Mouse (Mus musculus) MEL (cell line): ENCODE measurements around the gene Hist1h2ak. TPM values are rescaled to one million over a fixed set of nuclear protein-coding genes. Genes with fewer than 3 reads are reported as not detected.

ENCODE experiments used
- DNase-seq: peaks from one replicate; pipeline ENCODE4 v3.0.0; 2011; ENCODE audit warnings: low read depth, low spot score
- H3K27ac ChIP-seq: 2 replicates; pipeline ENCODE4 v1.5.1; 2012; ENCODE audit warnings: low read depth, mild to moderate bottlenecking, control low read depth, low read length, moderate library complexity; ENCODE audit not compliant: control insufficient read depth
- H3K27me3 ChIP-seq, 2 experiments: fragments of 150-350 bp in 1 of 2; sonication (generic) in 1 of 2; 2 replicates each; pipeline ENCODE4 v1.6.1; 2012; ENCODE audit warnings: low read length in 2 of 2, mild to moderate bottlenecking in 2 of 2, improper control_type of control experiment in 1 of 2, moderate library complexity in 1 of 2; ENCODE audit not compliant: insufficient read depth in 2 of 2, control insufficient read depth in 1 of 2
- H3K36me3 ChIP-seq, 2 experiments: 2 replicates each; pipeline ENCODE4 v1.6.1; 2012 to 2014; ENCODE audit warnings: low read length in 2 of 2, improper control_type of control experiment in 1 of 2, inconsistent platforms in 1 of 2, mild to moderate bottlenecking in 1 of 2; ENCODE audit not compliant: insufficient read depth in 2 of 2, control insufficient read depth in 1 of 2
- H3K4me1 ChIP-seq, 2 experiments: fragments of 150-350 bp in 1 of 2; sonication (generic) in 1 of 2; 2 replicates each; pipeline ENCODE4 v1.6.1; 2012; ENCODE audit warnings: low read length in 2 of 2, improper control_type of control experiment in 1 of 2, mild to moderate bottlenecking in 1 of 2; ENCODE audit not compliant: insufficient read depth in 2 of 2, control insufficient read depth in 1 of 2
- H3K4me3 ChIP-seq, 2 experiments: fragments of 150-350 bp in 1 of 2; sonication (generic) in 1 of 2; 2 replicates each; pipeline ENCODE4 v1.5.1; 2012; ENCODE audit warnings: low read depth in 2 of 2, low read length in 2 of 2, mild to moderate bottlenecking in 2 of 2, moderate library complexity in 2 of 2, control low read depth in 1 of 2, improper control_type of control experiment in 1 of 2; ENCODE audit not compliant: control insufficient read depth in 1 of 2, insufficient read depth in 1 of 2
- H3K79me2 ChIP-seq: 2 replicates; pipeline ENCODE4 v1.6.1; 2012; ENCODE audit warnings: mild to moderate bottlenecking, low read length, moderate library complexity; ENCODE audit not compliant: control insufficient read depth, poor library complexity, insufficient read depth
- H3K9ac ChIP-seq: 2 replicates; pipeline ENCODE4 v1.6.1; 2012; ENCODE audit warnings: low read depth, mild to moderate bottlenecking, control low read depth, low read length, moderate library complexity; ENCODE audit not compliant: control insufficient read depth, poor library complexity, severe bottlenecking
- H3K9me3 ChIP-seq: fragments of 150-350 bp; sonication (generic); replicated peaks from 2 replicates; pipeline ENCODE4 v1.6.1; 2012; ENCODE audit warnings: mild to moderate bottlenecking, low read length, improper control_type of control experiment, moderate library complexity; ENCODE audit not compliant: insufficient read depth
- CHD1 ChIP-seq: IDR thresholded peaks from 2 replicates; pipeline ENCODE4 v1.6.1; 2012; ENCODE audit warnings: low read depth, mild to moderate bottlenecking, inconsistent platforms, low read length, improper control_type of control experiment
- CHD2 ChIP-seq: IDR thresholded peaks from 2 replicates; pipeline ENCODE4 v1.6.1; 2011; ENCODE audit warnings: low read length, improper control_type of control experiment
- CTCF ChIP-seq, 3 experiments: IDR thresholded peaks in 2 of 3; conservative IDR thresholded peaks in 1 of 3; 2 replicates each; pipeline ENCODE4 v1.5.1; 2011 to 2012; ENCODE audit warnings: low read length in 3 of 3, low read depth in 2 of 3, mild to moderate bottlenecking in 2 of 3, improper control_type of control experiment in 1 of 3, inconsistent platforms in 1 of 3, mixed read lengths in 1 of 3, moderate library complexity in 1 of 3; ENCODE audit not compliant: control insufficient read depth in 1 of 3, insufficient read depth in 1 of 3, poor library complexity in 1 of 3, severe bottlenecking in 1 of 3
- E2F4 ChIP-seq: IDR thresholded peaks from 2 replicates; pipeline ENCODE4 v1.6.1; 2011; ENCODE audit warnings: low read depth, low read length, improper control_type of control experiment, borderline replicate concordance
- ETS1 ChIP-seq: IDR thresholded peaks from 2 replicates; pipeline ENCODE4 v1.6.1; 2012; ENCODE audit warnings: low read depth, mild to moderate bottlenecking, inconsistent platforms, low read length, improper control_type of control experiment, moderate library complexity
- GABPA ChIP-seq: IDR thresholded peaks from 2 replicates; pipeline ENCODE4 v1.6.1; 2012; ENCODE audit warnings: low read depth, mild to moderate bottlenecking, inconsistent platforms, low read length, improper control_type of control experiment, moderate library complexity
- GATA1 ChIP-seq: IDR thresholded peaks from 2 replicates; pipeline ENCODE4 v1.6.1; 2011; ENCODE audit warnings: low read depth, low read length, improper control_type of control experiment
- HCFC1 ChIP-seq: IDR thresholded peaks from 2 replicates; pipeline ENCODE4 v1.6.1; 2012; ENCODE audit warnings: low read depth, mild to moderate bottlenecking, inconsistent platforms, low read length, improper control_type of control experiment, moderate library complexity
- JUND ChIP-seq: IDR thresholded peaks from 2 replicates; pipeline ENCODE4 v1.6.1; 2011; ENCODE audit warnings: low read depth, mild to moderate bottlenecking, improper control_type of control experiment, low read length
- MXI1 ChIP-seq: IDR thresholded peaks from 2 replicates; pipeline ENCODE4 v1.6.1; 2011; ENCODE audit warnings: mild to moderate bottlenecking, low read depth, low read length, improper control_type of control experiment
- POLR2A ChIP-seq, 2 experiments: IDR thresholded peaks; 2 replicates each; pipeline ENCODE4 v1.6.1; 2011 to 2012; ENCODE audit warnings: low read length in 2 of 2, mild to moderate bottlenecking in 2 of 2, control low read depth in 1 of 2, improper control_type of control experiment in 1 of 2, low read depth in 1 of 2, moderate library complexity in 1 of 2; ENCODE audit not compliant: control insufficient read depth in 1 of 2, insufficient read depth in 1 of 2, poor library complexity in 1 of 2
- POLR2AphosphoS2 ChIP-seq: IDR thresholded peaks from 2 replicates; pipeline ENCODE4 v1.6.1; 2011; ENCODE audit warnings: low read length, improper control_type of control experiment
- POLR2AphosphoS5 ChIP-seq: IDR thresholded peaks from 2 replicates; pipeline ENCODE4 v1.6.1; 2012; ENCODE audit warnings: low read depth, borderline replicate concordance, mild to moderate bottlenecking, inconsistent platforms, low read length, moderate library complexity, mixed read lengths
- RAD21 ChIP-seq: IDR thresholded peaks from 2 replicates; pipeline ENCODE4 v1.6.1; 2011; ENCODE audit warnings: mild to moderate bottlenecking, low read depth, low read length, improper control_type of control experiment
- RCOR1 ChIP-seq: IDR thresholded peaks from 2 replicates; pipeline ENCODE4 v1.6.1; 2012; ENCODE audit warnings: low read depth, mild to moderate bottlenecking, inconsistent platforms, low read length, improper control_type of control experiment
- TAL1 ChIP-seq: IDR thresholded peaks from 2 replicates; pipeline ENCODE4 v1.6.1; 2012; ENCODE audit warnings: mild to moderate bottlenecking, inconsistent platforms, low read length, moderate library complexity, mixed read lengths
- TBP ChIP-seq: IDR thresholded peaks from 2 replicates; pipeline ENCODE4 v1.8.0; 2011; ENCODE audit warnings: low read depth, low read length, improper control_type of control experiment
- ZC3H11A ChIP-seq: IDR thresholded peaks from 2 replicates; pipeline ENCODE4 v1.6.1; 2012; ENCODE audit warnings: low read depth, mild to moderate bottlenecking, inconsistent platforms, low read length, improper control_type of control experiment
- ZNF384 ChIP-seq: IDR thresholded peaks from 2 replicates; pipeline ENCODE4 v1.6.1; 2012; ENCODE audit warnings: low read depth, mild to moderate bottlenecking, inconsistent platforms, low read length, improper control_type of control experiment
- polyA plus RNA-seq, 2 experiments: library from polyadenylated mRNA; stranded (reverse) in 1 of 2; unstranded in 1 of 2; fragments of >175 nt in 1 of 2; fragments of >200 nt in 1 of 2; gene quantifications; 2 replicates each; pipeline versions ENCODE4 v1.2.1 to v1.2.4; 2012; ENCODE audit warnings: low replicate concordance in 2 of 2, low read depth in 1 of 2; ENCODE audit not compliant: insufficient read length in 2 of 2, insufficient read depth in 1 of 2, missing spikeins in 1 of 2
- total RNA-seq: library from RNA; depleted of rRNA; stranded (reverse); fragments of 300-350 nt; gene quantifications from 2 replicates; pipeline ENCODE4 v1.2.3, GENCODE M21; 2012

Gene Hist1h2ak
- total and polyA plus RNA-seq, 3 experiments = 10.6 to 1,127 TPM; not detected in 1

DNA sequence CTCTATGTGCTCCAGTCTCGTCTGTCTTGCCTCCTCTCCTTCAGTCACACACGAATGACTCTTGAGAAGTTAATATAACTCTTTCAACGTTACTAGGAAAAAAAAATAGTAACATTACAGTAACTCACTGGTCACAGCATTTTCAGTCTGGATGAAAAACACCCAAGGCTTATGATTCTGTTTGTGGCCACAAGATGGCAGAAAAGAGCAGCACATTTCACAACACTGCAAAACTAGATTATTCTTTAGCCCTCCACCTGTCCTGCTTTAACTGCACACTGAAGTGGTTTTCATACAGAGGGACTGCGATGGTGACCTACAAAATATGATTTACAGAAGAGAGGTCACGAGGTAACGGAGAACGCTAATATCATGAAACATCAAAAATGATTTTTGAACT, 38.9 kb downstream of the Hist1h2ak start:
- H3K9ac ChIP-seq = peak overlapping the region; percentile 47
- H3K36me3 ChIP-seq = peaks cover 0 to 12% of the 10 kb centered on the region in 2 experiments; a peak in 2 of 4 replicates
- peak overlapping the region; percentile 17 to 30 for H3K4me3 ChIP-seq
- no peaks in the 10 kb centered on the region; the same call in 1 of the 2 replicates for H3K79me2 ChIP-seq
- H3K27ac ChIP-seq = peak overlapping the region; percentile 91
- peak; percentile 89 for DNase-seq
- peaks cover 0 to 5% of the 10 kb centered on the region in 2 experiments; a peak in 1 of 4 replicates for H3K4me1 ChIP-seq
- no peaks in the 10 kb centered on the region for H3K27me3 ChIP-seq
- H3K9me3 ChIP-seq = no peaks in the 10 kb centered on the region
- TF ChIP-seq GATA1 = 0 out of 2 replicates have a peak, but pooled peaks have one; percentile 16
- no peak for TF ChIP-seq E2F4
- no peak for TF ChIP-seq MXI1
- no peak for TF ChIP-seq ZC3H11A
- no peak for TF ChIP-seq ETS1
- TF ChIP-seq ZNF384 = no peak
- TF ChIP-seq CTCF (IDR thresholded peaks at IDR 0.05 in 2 of 3, conservative IDR thresholded peaks at IDR 0.05 in 1 of 3; ENCODE audit: control insufficient read depth in 1 of 3, insufficient read depth in 1 of 3, low read depth in 2 of 3, low read length in 3 of 3, poor library complexity in 1 of 3, severe bottlenecking in 1 of 3) = peak in 2 of 3 experiments; percentile 28 to 82; a peak in 3 of 6 replicates
- peak; percentile 70; the same call in 1 of the 2 replicates for TF ChIP-seq TBP

DNA sequence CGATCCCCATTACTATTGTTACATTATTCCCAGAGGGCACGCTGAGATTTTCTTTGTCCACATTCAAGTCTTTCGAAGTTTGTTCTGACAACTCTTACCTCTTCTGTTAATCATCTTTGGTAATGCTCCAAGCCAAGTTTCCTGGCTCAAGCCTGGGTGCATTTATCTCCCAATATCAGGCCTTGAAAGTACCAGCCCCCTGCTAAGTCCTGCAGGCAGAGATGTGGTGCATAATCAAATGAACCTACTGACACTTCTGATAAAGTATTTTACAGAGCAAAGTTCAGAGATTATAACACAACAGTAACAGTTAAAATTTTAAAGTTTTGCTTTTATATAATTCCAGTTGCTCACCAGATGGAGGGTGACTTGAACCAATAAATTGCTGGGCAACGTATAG, 41.9 kb downstream of the Hist1h2ak start:
- DNase-seq = peak; percentile 72
- Histone ChIP-seq H3K4me3 (peak overlapping the region; percentile 44 to 64), H3K9me3 (no peaks in the 10 kb centered on the region), H3K27me3 (no peaks in the 10 kb centered on the region), H3K4me1 (peaks cover 0 to 7% of the 10 kb centered on the region in 2 experiments; a peak in 2 of 4 replicates), H3K9ac (no peak overlapping the region), H3K36me3 (peaks cover 0 to 16% of the 10 kb centered on the region in 2 experiments; a peak in 2 of 4 replicates), H3K27ac (no peak overlapping the region), H3K79me2 (no peaks in the 10 kb centered on the region; the same call in 1 of the 2 replicates)
- TF ChIP-seq CHD2 (no peak), POLR2A (IDR thresholded peaks at IDR 0.05; ENCODE audit: control insufficient read depth in 1 of 2, insufficient read depth in 1 of 2, low read depth in 1 of 2, low read length in 2 of 2, poor library complexity in 1 of 2) (no peak), ZNF384 (no peak), CHD1 (no peak), CTCF (IDR thresholded peaks at IDR 0.05 in 2 of 3, conservative IDR thresholded peaks at IDR 0.05 in 1 of 3; ENCODE audit: control insufficient read depth in 1 of 3, insufficient read depth in 1 of 3, low read depth in 2 of 3, low read length in 3 of 3, poor library complexity in 1 of 3, severe bottlenecking in 1 of 3) (no peak), TAL1 (peak; percentile 61), HCFC1 (no peak), GATA1 (peak; percentile 83), ETS1 (no peak), RCOR1 (no peak), GABPA (no peak), TBP (no peak), JUND (no peak), POLR2AphosphoS2 (no peak), POLR2AphosphoS5 (no peak), RAD21 (no peak)
